Mouse (Mus musculus) gastrocnemius, postnatal 25 days (tissue): ENCODE results near the gene Ampd2. TPM values are rescaled to one million over a fixed set of nuclear protein-coding genes. Genes with fewer than 3 reads are reported as not detected.
A peak's percentile ranks its signal among the peaks of the same experiment; 100 is the strongest.

ENCODE experiments used
- DNase-seq: peaks from one replicate; pipeline ENCODE4 v3.0.0; 2022
- total RNA-seq, 2 experiments: library from RNA; stranded (reverse); gene quantifications; 1 replicate in 1 of 2; 2 replicates in 1 of 2; pipeline ENCODE4 v1.2.3; 2021

The Ampd2 gene
- total RNA-seq, 2 experiments from 2014 or later, result 3.5 to 5.5 TPM

DNA sequence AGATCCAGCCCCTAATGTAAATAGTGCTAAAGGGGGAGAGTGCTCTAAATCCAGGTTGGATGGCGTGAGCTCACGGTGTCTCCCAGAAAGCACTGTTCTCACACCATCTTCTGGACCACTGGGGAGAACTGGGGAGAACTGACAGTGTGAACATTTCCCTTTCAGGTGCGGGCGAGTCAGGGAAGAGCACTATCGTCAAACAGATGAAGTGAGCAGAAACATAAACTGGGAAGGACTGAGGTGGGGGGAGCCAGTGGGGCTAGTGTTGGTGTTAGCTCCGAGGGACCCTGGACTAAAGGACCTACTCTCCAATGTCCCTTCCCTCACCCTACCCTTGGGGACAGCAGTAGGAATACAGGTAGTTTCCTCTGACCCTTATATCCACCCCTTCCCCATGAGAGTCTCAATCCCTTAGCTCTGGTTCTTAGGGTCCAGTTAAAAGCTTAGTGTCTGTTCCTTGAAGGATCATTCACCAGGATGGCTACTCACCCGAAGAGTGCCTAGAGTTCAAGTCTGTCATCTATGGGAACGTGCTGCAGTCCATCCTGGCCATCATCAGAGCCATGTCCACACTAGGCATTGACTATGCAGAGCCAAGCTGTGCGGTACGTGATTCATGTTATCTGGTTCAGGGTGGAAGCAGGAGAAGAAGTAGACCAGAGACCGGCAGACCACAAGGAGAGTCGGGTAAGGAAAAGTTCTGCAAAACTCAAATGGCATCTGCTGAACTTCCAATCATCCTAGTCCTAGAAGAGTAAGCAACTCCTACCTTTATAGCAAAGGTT lies 8.7 kb upstream of the Ampd2 start:
- no peak for DNase-seq

DNA sequence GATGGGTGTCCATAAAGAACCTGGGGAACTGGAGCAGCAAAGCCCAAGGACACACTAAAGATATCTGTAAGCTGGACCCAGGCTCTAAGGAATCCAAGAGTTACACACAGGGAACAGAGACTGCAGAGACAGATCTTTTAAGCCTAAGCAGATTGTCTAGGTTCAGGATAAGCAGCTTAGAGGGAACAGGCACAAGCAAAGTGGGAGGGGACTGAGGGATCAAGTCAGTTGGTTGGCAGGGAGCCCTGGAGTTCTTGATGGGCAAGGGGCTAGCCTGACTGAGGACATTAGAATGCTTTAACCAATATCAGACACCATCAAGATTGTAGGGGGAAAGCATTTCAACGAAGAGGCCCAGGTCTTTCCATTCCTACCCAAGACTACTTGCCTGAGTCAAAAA lies 7.7 kb upstream of the Ampd2 start:
- DNase-seq, result no peak

DNA sequence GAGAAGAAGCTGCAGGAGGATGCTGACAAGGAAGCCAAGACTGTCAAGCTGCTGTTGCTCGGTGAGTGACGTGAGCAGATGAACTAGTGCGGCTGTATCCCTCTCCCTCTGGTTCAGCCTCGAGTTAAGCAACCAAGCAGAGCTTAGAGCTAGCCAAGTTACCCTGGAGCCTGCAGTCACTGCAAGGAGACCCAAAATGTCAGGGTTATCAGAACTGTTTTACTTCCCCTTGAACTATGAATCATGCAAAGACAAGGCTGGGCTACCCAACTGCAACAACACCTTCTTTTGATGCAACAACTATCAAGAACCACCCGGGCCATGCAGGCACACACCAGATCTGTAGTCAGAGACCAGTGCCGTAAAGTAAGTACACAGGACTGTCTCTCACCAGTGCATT lies 6.9 kb upstream of the Ampd2 start:
- no peak for DNase-seq

DNA sequence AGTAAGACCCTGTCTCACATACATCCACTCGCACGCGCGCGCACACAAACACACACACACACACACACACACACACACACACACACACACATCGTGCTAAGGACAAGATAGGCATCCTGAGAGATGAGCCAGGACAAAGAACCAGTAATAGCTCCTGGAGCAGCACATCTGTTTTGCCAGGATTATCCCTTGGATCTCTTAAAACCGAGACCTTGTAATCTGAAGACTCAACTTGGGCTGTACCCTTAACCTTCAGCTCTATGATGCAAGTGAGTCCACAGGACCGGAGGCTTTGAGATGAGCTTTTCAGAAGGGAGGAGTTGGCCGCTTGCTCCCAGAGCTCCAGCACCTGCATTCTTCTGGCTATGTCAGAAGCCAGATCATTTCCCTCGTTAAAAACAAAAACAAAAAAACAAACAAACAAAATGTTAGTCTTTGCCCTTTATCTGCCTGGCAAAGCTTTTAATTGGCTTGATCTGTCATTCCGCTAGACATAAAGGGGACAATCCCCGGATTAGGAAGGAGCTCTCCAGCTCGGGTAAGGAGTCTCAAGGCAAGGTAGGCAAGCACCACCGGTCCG lies 6.2 kb upstream of the Ampd2 start, which contains the start of gene Gnat2:
Gene Gnat2 (plus strand): TSS at position 254 of the 580 bp plus-strand sequence.
- DNase-seq, result no peak

DNA sequence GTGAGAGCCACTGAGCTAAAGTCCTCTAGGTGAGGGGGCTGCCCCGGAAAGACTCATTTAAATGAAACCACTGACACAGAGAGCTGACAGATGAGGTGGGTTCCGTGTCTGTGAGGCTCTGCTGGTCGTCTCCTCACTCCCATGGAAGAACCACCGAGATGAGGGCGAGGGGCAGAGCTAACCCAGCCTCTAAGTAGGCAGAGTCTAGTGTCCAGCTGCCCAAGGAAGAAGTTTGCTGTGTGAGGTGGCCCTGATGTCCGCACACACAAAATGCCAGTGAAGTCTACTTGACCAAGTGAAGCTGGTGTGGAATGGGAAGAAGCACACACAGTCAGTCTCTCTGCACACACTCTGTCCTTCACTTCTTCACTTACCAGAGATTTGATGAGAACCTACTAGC lies 5.6 kb upstream of the Ampd2 start:
- DNase-seq, result no peak

DNA sequence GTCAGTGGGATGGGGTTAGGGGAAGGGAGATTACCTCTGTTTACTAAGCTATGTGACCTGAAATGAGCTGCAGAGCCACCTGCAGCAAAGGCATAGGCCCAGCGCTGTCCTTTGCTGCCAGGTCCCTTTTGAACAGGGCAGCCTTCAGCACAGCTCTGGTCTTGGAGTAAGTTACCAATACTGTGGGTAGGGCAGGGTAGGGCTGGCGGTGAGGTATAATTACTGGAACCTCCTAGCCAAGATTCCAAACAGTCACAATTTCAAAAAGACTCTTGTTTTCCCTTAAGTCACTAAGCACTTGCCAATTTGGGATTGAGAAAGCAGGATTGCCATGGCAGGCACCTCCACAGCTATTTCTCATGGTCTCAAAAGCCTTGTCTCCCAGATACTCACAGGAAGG lies 4.1 kb upstream of the Ampd2 start:
- no peak for DNase-seq

DNA sequence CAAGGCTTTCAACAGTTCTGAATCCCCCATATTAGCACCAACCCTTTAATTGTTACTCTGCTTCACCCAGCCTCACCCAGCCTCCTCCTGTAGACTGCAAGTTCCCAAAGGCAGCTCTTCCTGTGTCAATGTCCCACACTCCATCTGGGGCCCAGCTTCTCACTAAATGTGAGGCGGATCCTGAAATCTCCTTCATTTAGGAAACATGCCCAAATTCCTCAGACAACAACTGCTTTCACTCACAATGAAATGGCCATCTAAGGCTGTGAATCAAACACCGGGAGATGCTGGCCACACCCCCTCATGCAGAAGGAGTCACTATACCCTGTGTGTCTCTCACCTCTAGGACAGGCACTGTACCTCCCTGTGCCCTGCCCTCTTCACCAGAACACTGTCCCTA lies 3.5 kb upstream of the Ampd2 start:
- no peak for DNase-seq

DNA sequence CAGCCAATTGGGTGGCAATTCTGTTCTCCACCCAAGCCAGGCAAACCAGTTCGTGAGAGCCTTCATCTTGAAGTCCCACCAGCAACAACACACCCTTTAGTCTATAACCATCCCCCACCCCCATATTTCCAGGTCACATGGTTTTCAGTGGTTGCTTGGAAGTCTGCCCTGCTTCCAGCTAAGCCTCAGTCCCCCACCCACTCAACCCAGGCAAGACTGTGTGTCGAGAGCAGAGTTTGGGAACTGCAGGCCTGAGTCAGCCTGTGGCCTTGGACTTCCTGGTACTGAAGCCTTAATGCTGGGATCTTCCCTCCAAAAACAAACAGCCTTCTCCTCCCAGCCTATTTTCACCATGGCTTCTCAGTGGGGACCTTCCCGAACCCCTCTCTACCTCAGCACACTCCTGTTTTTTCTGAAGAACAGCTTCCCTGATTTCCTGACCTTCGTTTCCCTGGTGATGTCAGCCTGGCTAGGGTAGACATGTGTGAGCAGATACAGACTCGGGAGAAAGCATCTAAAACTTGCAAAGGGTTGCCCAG lies 2.5 kb upstream of the Ampd2 start:
- no peak for DNase-seq

DNA sequence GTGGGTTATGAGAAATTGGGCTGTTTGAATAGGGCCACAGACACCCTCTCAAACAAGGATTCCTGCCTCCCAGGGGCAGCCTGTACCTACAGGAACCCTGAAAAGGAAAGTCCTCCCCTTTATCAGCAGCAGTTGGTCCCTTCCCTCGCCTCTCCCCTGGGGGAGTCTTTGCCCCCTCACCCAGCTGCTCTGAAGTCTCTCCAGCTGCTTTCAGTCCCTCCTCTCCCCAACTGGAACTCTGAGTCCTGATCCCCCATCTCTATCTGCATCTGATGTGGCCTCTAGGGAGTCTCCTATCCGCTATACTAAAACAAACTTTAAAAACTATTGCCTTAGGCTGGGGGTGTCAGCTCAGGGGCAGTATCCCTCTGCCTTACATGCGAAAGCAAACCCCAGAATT lies 878 bp upstream of the Ampd2 start:
- no peak for DNase-seq

DNA sequence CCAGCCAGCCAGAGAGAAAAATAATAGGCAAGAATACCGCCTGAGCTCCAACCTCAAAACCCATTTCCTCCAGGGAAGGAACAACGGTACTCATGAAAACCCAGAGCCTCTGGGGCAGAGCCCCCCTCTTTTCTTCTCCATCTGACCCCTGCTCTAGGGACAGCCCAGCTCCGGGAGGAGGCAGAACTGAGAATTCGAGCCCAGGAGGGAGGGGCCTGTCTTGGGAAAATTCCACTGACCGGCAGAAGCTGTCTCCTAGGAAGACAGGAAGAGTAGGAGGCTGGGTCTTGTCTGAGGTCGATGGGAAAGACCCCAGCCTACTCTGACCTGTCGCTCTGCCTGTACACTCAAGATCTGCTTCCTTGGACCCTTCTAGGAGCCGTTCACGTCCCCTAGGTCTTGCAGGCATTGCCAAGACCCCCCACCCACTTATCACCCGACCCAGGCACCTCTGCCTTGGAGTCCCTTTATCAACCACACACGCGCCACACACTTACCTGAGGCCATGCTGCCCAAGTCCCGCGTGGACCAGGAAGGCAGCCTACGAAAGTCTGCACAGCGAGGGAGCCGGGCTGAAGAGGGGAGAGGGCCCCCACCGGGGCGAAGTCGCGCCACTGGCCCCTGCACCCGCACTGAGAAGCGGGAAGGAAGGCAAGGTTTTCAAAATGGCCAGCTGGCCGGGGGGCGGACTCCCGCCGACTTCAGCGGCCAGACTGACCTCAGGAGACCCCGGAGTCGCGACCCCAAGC lies 556 bp downstream of the Ampd2 start:
- peak; percentile 90 for DNase-seq

DNA sequence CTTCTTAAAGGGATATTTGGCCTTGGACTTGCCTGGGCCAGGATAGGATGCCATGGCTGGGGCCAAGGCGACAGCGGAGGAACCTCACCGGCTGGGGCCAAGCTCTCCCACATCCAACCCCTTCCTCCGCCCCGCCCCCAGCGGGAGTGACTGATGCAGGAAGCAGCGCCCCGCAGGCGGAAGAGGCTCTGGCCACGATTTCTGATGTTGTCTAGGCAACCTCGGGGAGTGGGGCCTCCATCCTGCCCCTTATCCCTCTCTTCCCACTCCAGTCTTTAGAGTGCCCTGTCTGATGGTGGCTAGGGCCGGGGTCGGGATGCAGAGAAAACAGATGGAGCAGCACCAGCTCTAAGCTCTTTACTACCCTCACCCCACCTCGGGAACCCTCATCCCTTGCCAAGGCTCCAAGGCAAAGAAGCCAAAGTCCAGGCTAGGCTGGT lies 1.1 kb downstream of the Ampd2 start:
- peak; percentile 93 for DNase-seq

DNA sequence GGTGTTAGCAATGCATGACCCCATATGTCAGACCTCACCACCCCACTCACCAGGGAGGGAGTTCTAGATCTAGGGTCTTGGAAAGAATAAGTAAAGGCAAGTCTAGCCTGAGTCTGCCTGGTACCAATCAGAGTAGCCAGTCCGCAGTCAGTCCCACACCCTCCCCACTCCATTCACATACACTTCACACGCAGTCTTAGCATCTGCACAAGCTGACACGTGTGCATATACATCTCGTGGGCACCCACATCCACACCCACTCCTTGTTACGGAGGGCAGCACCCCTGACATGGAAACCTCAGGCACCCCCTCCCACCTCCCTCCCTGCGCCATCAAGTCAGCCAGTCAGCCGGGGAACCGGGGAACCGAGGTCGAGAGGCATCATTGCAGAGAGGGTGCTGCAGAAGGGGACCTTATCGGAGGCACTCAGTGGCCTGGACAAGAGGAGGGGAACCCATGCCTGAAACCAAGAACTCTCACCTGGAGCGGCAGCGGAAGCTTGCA lies 1.6 kb downstream of the Ampd2 start:
- no peak for DNase-seq

DNA sequence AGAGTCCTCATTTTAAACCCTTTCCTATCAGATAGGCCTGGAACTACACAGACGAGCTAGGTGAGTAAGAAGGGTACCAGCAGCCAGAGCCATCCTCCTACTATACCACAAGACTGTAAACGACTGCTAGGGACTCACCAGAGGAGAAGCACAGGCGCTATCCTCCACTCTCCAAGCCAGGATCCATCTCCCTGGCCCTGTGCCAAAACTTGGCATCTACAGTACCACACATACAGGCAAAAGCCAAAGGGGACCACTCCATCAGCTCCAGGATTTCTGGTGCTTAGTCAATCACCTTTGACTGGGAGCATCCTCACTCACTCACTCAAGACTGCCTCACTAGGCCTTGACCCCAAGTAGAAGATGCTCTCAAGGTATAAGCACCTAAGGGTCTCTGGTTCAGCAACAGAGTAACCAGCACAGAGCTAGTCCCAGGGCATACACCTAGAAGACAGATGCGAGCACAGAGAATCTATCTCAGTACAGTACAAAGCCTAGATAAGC lies 2.5 kb downstream of the Ampd2 start:
- no peak for DNase-seq

DNA sequence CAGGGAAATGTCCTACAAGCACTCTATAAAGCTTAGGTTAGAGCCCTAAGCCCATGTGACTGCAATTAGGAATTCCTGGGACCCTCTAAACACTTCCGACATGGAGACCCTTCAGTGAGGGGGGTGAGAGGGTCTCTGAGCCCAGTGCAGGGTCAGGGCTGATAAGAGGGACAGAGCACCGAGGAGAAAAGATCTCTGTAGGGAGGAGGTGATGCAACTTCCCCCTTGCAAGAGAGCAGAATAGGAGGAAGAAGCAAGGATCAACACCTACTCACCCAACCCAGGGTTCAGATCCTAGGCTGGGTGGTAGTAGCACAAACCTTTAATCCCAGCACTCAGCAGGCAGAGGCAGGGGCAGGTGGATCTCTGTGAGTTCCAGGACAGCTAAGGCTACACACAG lies 3.3 kb downstream of the Ampd2 start:
- DNase-seq, result no peak

DNA sequence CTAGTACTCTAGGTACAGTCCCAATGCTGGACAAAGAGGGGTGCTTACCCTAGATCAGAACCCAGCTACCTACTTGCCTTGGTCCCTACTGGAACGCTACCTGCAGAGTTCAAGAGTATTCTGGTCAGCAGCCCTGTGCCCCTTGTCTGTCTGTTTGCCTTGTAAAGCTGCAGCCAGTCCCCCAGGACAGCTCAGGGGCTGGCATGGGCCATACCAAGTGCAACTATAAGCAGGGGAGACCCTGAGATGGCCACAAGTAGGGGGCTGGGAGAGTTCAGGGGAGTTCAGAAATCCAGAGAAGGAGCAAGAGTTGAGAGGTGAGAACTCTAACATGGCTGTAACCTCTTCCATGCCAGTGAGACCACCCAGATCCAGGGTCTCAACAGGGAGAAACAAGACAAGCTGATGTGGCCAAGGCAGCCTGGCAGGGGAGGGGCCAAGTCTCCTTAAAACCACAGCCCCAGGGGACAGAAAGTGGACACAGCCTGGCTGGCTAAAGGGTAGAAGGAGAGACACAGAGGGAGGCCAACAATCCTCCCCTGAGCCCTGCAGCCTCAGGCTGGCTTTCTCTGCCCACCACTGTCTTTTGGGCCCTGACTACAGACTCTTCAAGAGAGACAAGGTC lies 4.1 kb downstream of the Ampd2 start:
- DNase-seq, result no peak

DNA sequence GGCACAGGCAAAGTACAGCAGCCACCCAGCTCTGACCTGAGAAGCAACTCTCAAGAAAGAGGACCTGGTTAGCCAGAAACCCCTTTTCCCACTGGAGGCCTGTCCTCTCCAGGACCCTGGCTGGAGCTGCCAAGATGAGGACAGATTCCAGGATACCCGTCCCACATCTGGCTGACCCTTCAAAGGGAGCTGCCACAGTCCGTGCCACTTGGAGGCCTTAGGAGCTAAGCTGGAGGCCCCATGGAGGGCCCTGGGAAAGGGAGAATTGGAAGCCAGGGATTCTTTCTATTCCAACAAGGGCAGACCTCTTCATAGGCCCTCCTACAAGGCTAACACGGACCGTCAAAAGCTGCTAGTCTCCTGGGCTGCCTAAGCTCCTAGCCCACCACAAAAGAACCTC lies 4.8 kb downstream of the Ampd2 start:
- DNase-seq, result no peak

DNA sequence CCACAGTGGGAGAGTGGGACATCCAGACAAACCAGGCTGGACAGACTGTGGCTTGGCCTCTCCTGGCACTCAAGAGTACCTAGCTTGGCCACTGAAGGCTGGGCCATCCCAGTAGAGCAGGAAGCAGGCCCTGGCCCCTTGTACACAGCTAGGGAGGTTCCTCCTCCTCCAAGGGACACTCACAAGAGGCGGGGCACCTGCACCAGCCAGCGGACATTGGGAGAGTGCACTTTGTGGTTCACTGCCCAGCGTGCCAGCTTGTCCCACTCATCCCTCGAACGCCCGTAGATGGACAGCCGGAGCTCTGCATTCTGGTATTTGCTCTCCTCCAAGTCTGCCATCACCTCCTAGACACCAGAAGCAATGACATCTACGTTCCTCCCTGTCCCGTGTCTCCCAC lies 9.6 kb downstream of the Ampd2 start:
- DNase-seq, result no peak

DNA sequence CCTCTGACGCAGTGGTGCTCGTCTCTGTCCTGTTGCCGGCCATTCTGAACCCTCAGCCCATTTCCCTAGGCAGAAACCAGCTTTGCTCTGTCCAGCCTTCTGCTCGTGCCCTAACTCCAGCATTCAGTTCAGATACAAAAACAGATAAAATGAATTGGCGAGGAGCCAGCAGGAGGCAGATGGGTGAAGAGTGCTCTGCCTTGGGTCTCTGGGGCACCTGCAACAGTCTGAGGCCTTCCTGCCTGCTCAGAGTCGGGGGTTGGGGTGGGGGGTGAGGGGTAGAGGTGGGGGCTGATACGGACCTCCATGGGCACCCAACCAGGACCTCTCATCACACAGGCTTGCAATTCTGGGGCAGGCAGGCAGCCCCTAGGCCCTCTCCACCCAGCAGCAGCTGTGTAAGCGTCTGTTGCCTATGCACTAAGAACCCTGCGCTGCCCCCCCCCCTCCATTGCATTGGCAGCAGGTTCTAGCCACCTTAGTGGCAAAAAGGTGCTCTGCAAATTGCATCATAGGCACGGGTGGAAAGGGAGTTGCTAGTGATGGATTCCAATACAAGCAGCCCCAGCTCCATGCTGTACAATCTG lies 13.4 kb downstream of the Ampd2 start:
- no peak for DNase-seq

DNA sequence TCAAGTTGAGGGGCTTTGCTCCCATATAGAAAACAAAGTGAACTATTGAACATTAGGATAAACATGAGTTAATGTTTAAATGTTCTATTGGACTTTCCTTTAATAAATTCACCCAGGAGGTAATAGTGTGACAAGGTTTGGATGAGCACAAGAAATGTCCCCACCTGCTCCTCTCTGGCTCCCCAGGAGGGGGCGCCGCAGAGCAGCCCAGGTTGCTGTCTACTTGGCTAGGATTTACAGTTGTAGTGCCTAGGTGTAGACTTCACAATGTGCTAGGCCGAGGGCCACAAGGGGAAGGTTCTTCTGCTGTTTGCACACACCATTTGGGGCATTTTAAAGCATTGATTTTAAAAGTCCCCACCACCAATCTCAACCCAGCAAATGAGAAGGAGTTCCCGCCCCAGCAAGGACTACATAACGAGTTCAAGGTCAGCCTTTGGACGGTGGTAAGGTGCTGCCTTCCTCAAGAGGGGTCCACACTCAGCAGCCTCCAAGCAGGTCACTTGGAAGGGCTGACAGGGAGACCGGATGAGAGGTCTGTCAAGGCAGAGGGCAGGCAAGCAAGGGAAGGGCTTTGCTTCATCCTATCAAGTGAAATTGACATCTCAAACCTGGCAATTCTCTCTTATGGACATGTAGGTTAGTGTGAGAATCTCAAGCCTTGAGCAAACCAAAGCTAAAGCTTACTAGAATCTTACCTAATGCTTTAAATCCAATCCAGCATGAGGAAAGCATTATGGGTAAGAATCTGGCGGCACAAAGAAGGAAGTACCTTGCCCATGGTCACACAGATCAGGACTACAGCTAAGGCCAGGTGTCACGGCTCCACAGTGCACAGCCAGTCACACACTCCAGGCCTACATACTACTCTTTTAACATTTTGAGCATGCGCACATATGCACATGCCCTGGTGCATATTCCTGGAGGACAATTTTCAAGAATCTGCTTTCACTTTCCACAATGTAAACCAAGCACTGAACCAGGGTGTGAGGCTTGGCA lies 15.9 kb downstream of the Ampd2 start:
- DNase-seq, result peak; percentile 53

DNA sequence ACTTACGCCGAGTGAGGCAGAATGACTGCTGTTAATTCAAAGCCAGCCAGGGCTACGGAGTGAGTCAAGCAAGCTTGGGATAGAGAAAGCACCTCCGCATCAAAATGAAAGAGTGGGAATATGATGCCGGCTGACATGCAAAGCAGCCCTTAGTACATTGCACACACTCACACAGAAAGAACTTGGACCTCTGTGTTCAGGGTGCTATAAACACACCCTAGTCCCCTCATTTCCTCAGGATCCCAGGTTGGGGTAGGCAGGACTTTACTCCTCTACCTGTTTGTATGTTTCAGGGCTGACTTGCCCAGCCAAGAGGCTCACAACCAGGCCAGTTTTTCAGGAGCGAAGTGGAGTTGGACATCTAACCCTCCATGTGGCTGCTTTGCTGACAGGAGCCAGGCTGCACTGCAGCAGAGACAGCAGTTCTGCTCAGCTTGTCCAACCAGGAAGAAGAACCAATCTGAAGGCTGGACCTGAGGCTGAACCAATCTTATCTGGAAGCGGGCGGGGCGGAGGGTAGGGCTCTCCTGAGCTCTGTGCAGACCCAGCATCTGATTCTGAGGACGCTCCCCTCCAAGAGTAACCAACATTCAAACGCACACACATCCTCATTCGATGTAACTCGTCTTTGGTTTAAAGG lies 17.1 kb downstream of the Ampd2 start:
- no peak for DNase-seq
